Mouse (Mus musculus) ES-Bruce4 (cell line): ENCODE results near the gene Th.

Source experiments
- CTCF ChIP-seq: IDR thresholded peaks from one replicate; pipeline ENCODE4 v1.8.1; 2011; ENCODE audit warnings: low read depth, low read length
- POLR2A ChIP-seq: IDR thresholded peaks from one replicate; pipeline ENCODE4 v1.8.1; 2011; ENCODE audit warnings: low read length; ENCODE audit not compliant: insufficient read depth

GRCm38 (mm10) chr7:142932469-142932868 is 1.5 kb upstream of the Th start:
- TF ChIP-seq CTCF: no peak
- no peak for TF ChIP-seq POLR2A
